Mouse (Mus musculus) intestine, embryonic 14.5 days (tissue): ENCODE data around the gene Spaca4. TPM values are rescaled to one million over a fixed set of nuclear protein-coding genes. Genes with fewer than 3 reads are reported as not detected.

ENCODE experiments used
- ATAC-seq: fragments of 200-750 bp; cut with Nextera tagmentation; replicated peaks from 2 replicates; pipeline ENCODE4 v1.8.0; 2017; ENCODE audit warnings: low read depth, moderate number of reproducible peaks, moderate TSS enrichment, moderate library complexity; ENCODE audit not compliant: low FRiP score, low TSS enrichment
- DNase-seq: peaks from one replicate; pipeline ENCODE4 v3.0.0-alpha.2; 2018; ENCODE audit warnings: low spot score
- H3K27ac ChIP-seq: fragments of 300-500 bp; sonication (generic); 2 replicates; pipeline ENCODE4 v1.5.1; 2014; ENCODE audit warnings: low read depth, mild to moderate bottlenecking, control low read depth
- H3K27me3 ChIP-seq: fragments of 300-500 bp; sonication (generic); replicated peaks from 2 replicates; pipeline ENCODE4 v1.6.1; 2014; ENCODE audit warnings: low read length, control low read depth; ENCODE audit not compliant: control insufficient read depth, insufficient read depth
- H3K36me3 ChIP-seq: fragments of 300-500 bp; sonication (generic); 2 replicates; pipeline ENCODE4 v1.6.1; 2014; ENCODE audit warnings: low read length, control low read depth; ENCODE audit not compliant: control insufficient read depth, insufficient read depth
- H3K4me1 ChIP-seq: fragments of 300-500 bp; sonication (generic); replicated peaks from 2 replicates; pipeline ENCODE4 v1.6.1; 2014; ENCODE audit warnings: low read length, control low read depth, mixed read lengths; ENCODE audit not compliant: control insufficient read depth, insufficient read depth
- H3K4me2 ChIP-seq: fragments of 300-500 bp; sonication (generic); 2 replicates; pipeline ENCODE4 v1.6.1; 2014; ENCODE audit warnings: low read length
- H3K4me3 ChIP-seq: fragments of 300-500 bp; sonication (generic); 2 replicates; pipeline ENCODE4 v1.5.1; 2014; ENCODE audit warnings: low read depth, low read length, control low read depth, mixed read lengths
- H3K9ac ChIP-seq: fragments of 300-500 bp; sonication (generic); 2 replicates; pipeline ENCODE4 v1.6.1; 2014; ENCODE audit warnings: mild to moderate bottlenecking, low read length
- H3K9me3 ChIP-seq: fragments of 300-500 bp; sonication (generic); 2 replicates; pipeline ENCODE4 v1.6.1; 2016; ENCODE audit warnings: low read length, control low read depth; ENCODE audit not compliant: control insufficient read depth
- WGBS: fragments of 180-500 bp; shearing (Covaris S2); extraction: QIAGEN DNeasy Blood & Tissue Kit; methylation state at CpG from one replicate; pipeline ENCODE4 v1.1.7; 2014; 5-methylcytosine and 5-hydroxymethylcytosine counted together
- polyA plus RNA-seq: library from polyadenylated mRNA; unstranded; fragments of >200 nt; fragmentation: Nextera tagmentation; extraction: Ambion mirVana; gene quantifications from 2 replicates; pipeline ENCODE4 v1.2.1, GENCODE M21; 2014

Gene Spaca4
- polyA plus RNA-seq, 1 experiment from 2014 or later, result 0.45 TPM

GRCm38 (mm10) chr7:45708221-45708761 is 17.3 kb downstream of the Spaca4 start:
- DNase-seq (no peak), ATAC-seq (no peak)
- Histone ChIP-seq H3K4me2 (peak overlapping the region; percentile 96), H3K4me1 (peaks cover 36% of the 10 kb centered on the region), H3K9me3 (no peaks in the 10 kb centered on the region), H3K4me3 (no peak overlapping the region), H3K36me3 (peaks cover 39% of the 10 kb centered on the region), H3K27ac (peak overlapping the region; percentile 34; the same call in 1 of the 2 replicates), H3K27me3 (no peaks in the 10 kb centered on the region), H3K9ac (no peak overlapping the region)
- 30% methylated on average over 13 of the region's 13 CpGs for WGBS

- H3K9ac ChIP-seq, result peak overlapping the region; percentile 8; the same call in 1 of the 2 replicates
Measured at GRCm38 (mm10) chr7:45707375-45707967, 18.1 kb downstream of the Spaca4 start.

GRCm38 (mm10) chr7:45706721-45707241 is 18.8 kb downstream of the Spaca4 start:
- Histone ChIP-seq H3K4me3 (peak overlapping the region; percentile 65), H3K36me3 (peaks cover 24% of the 10 kb centered on the region), H3K27ac (peak overlapping the region; percentile 70), H3K4me1 (peaks cover 36% of the 10 kb centered on the region), H3K9me3 (no peaks in the 10 kb centered on the region), H3K27me3 (no peaks in the 10 kb centered on the region), H3K4me2 (peak overlapping the region; percentile 96), H3K9ac (peak overlapping the region; percentile 69)
- ATAC-seq (no peak), DNase-seq (peak; percentile 89)
- 2% methylated on average over 37 of the region's 45 CpGs for WGBS

More at GRCm38 (mm10) chr7:45707375-45707967, 18.1 kb downstream of the Spaca4 start:
- ATAC-seq (no peak; the same call in 1 of the 2 replicates), DNase-seq (peak; percentile 94)
- Histone ChIP-seq H3K27ac (peak overlapping the region; percentile 61), H3K4me1 (peaks cover 36% of the 10 kb centered on the region), H3K27me3 (no peaks in the 10 kb centered on the region), H3K9me3 (no peaks in the 10 kb centered on the region), H3K36me3 (peaks cover 31% of the 10 kb centered on the region), H3K4me3 (peak overlapping the region; percentile 65), H3K4me2 (peak overlapping the region; percentile 96)
- WGBS, result under 1% methylated on average over 27 of the region's 27 CpGs

- H3K9ac ChIP-seq, result peak overlapping the region; percentile 69
- H3K4me1 ChIP-seq, result peaks cover 36% of the 10 kb centered on the region
- DNase-seq (peak; percentile 83), ATAC-seq (peak; percentile 14; the same call in 1 of the 2 replicates)
- H3K4me3 ChIP-seq, result peak overlapping the region; percentile 65
- H3K27ac ChIP-seq, result peak overlapping the region; percentile 73; the same call in 1 of the 2 replicates
- no peaks in the 10 kb centered on the region; the same call in 1 of the 2 replicates for H3K27me3 ChIP-seq
- peaks cover 16% of the 10 kb centered on the region for H3K36me3 ChIP-seq
- 2% methylated on average over 7 of the region's 7 CpGs for WGBS
- H3K4me2 ChIP-seq, result peak overlapping the region; percentile 96
- no peaks in the 10 kb centered on the region for H3K9me3 ChIP-seq
Measured at GRCm38 (mm10) chr7:45705873-45706281, 19.7 kb downstream of the Spaca4 start.

GRCm38 (mm10) chr7:45705443-45705864 is 20.2 kb downstream of the Spaca4 start:
- Histone ChIP-seq H3K9ac (peak overlapping the region; percentile 39), H3K9me3 (no peaks in the 10 kb centered on the region), H3K4me1 (peaks cover 38% of the 10 kb centered on the region), H3K4me2 (peak overlapping the region; percentile 96), H3K27ac (peak overlapping the region; percentile 73), H3K4me3 (peak overlapping the region; percentile 65), H3K27me3 (peaks cover 1% of the 10 kb centered on the region), H3K36me3 (peaks cover 11% of the 10 kb centered on the region)
- ATAC-seq (peak; percentile 5), DNase-seq (peak; percentile 83)
- under 1% methylated on average over 21 of the region's 21 CpGs for WGBS

- WGBS, result under 1% methylated on average over 36 of the region's 36 CpGs
- Histone ChIP-seq H3K4me1 (peaks cover 43% of the 10 kb centered on the region), H3K9me3 (no peaks in the 10 kb centered on the region), H3K27ac (peak within 1 kb of the TSS; percentile 83), H3K9ac (peak within 1 kb of the TSS; percentile 42), H3K36me3 (peaks cover 6% of the 10 kb centered on the region), H3K4me3 (peak within 1 kb of the TSS; percentile 65), H3K27me3 (peaks cover 7% of the 10 kb centered on the region), H3K4me2 (peak within 1 kb of the TSS; percentile 96)
- DNase-seq, result peak; percentile 97
- peak; percentile 86 for ATAC-seq
Measured at GRCm38 (mm10) chr7:45704730-45705442, 20.7 kb downstream of the Spaca4 start, which contains the start of gene Dbp. Gene Dbp (plus strand): TSS chr7:45705088.

GRCm38 (mm10) chr7:45704046-45704559 is 21.5 kb downstream of the Spaca4 start:
- DNase-seq, result peak; percentile 88
- H3K9me3 ChIP-seq, result no peaks in the 10 kb centered on the region
- peaks cover 15% of the 10 kb centered on the region for H3K27me3 ChIP-seq
- WGBS, result under 1% methylated on average over 13 of the region's 13 CpGs
- H3K4me2 ChIP-seq, result peak overlapping the region; percentile 96
- H3K27ac ChIP-seq, result peak overlapping the region; percentile 83
- peak; percentile 37 for ATAC-seq
- peak overlapping the region; percentile 65 for H3K4me3 ChIP-seq
- peaks cover 43% of the 10 kb centered on the region for H3K4me1 ChIP-seq
- no peaks in the 10 kb centered on the region for H3K36me3 ChIP-seq
- H3K9ac ChIP-seq, result peak overlapping the region; percentile 42

- no peak overlapping the region for H3K9ac ChIP-seq
- WGBS, result 40% methylated on average over 12 of the region's 12 CpGs
Measured at GRCm38 (mm10) chr7:45703521-45704033, 22.0 kb downstream of the Spaca4 start.

More at GRCm38 (mm10) chr7:45703521-45704033, 22.0 kb downstream of the Spaca4 start:
- Histone ChIP-seq H3K36me3 (no peaks in the 10 kb centered on the region), H3K4me2 (peak overlapping the region; percentile 96), H3K27me3 (peaks cover 20% of the 10 kb centered on the region), H3K27ac (peak overlapping the region; percentile 83), H3K9me3 (no peaks in the 10 kb centered on the region), H3K4me1 (peaks cover 42% of the 10 kb centered on the region), H3K4me3 (peak overlapping the region; percentile 65)
- DNase-seq, result no peak
- no peak for ATAC-seq
